Mouse (Mus musculus): ENCODE data around the gene Gm21915. TPM values are rescaled to one million over a fixed set of nuclear protein-coding genes. Genes with fewer than 3 reads are reported as not detected.

The Gm21915 gene
- not detected in 2 replicates for polyA plus RNA-seq (2015; fragmentation: Nextera tagmentation; extraction: Ambion mirVana)

GRCm38 (mm10) chr9:40670313-40670712 is at the start of gene Gm21915:
TSS of gene Gm21915 (plus strand) at chr9:40670613.

GRCm38 (mm10) chr9:40685801-40686420 is 15.5 kb downstream of the Gm21915 start, which contains the start of gene Clmp:
TSS of gene Clmp (plus strand) at chr9:40685962.

Other genes starting within 250 kb of the Gm21915 start
- gene Gramd1b, start 139.2 kb upstream of the Gm21915 start, polyA plus RNA-seq (2015; fragmentation: Nextera tagmentation; extraction: Ambion mirVana) = 13.3 and 14.0 TPM in 2 replicates
- 48.5 and 53.0 TPM in 2 replicates for gene Clmp, start 15.3 kb downstream of the Gm21915 start, polyA plus RNA-seq (2015; fragmentation: Nextera tagmentation; extraction: Ambion mirVana)
- gene Hspa8, start 130.4 kb downstream of the Gm21915 start, polyA plus RNA-seq (2015; fragmentation: Nextera tagmentation; extraction: Ambion mirVana) = 2,300 and 2,350 TPM in 2 replicates
- gene Bsx, start 203.5 kb downstream of the Gm21915 start, polyA plus RNA-seq (2015; fragmentation: Nextera tagmentation; extraction: Ambion mirVana) = not detected in 2 replicates